Mouse (Mus musculus) mature B cell (primary cell): Measurements from ENCODE around the gene Ephb2.

ENCODE experiments used
- in situ Hi-C: fragments of 300-500 bp; cut with MboI; formaldehyde crosslinking; loops from 2 replicates; pipeline ENCODE4 v1.14.3; 2019

Gene Ephb2

DNA sequence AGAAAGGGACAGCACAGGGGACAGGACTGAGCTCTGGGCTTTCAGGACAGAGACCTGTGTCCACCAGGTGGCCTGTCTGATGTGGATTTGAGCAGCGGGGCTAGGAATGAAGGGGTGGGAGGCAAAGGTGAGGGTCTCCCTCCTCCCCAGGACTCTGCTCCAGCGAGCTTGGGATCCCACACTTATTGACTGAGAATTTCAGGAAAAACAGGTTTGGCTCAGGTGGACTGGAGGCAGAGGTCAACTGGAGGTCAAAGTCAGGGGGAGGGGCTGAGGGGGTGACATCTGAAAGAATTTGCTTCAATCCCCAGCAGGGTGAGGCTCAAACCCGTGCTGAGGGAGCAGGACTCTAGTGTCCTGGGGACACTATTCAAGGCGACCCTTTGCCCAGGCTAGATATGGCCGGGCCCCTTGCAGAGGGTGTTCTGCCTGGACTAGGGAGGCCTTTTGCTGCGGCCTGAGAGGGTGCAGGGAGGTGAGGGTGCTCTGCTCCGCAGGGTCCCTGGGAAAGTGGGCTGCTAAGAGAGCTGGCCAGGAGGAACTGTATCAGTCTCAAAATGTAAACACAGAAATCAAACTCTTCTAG lies 103.2 kb downstream of the Ephb2 start:
- in situ Hi-C loops = no loop called here

DNA sequence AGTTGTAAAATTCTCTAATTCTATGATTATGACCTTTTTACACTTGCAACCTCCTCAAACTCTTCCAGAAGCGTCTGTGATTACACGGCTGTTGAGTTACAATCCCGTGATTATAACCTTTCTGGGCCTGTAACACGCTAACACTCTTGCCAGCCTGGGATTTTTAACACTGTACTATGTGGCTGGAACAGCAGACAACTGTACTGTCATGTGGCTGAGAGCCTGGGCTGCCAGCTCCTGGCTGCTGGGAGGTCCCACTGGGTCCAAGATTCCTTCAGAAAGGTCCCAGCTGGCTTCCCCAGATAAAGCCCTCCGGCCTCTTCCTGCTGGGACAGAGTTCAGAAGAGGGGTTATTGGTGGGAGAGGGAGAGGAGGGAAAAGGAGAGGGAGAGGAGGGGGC lies 104.0 kb downstream of the Ephb2 start:
- in situ Hi-C loops = no loop called here

DNA sequence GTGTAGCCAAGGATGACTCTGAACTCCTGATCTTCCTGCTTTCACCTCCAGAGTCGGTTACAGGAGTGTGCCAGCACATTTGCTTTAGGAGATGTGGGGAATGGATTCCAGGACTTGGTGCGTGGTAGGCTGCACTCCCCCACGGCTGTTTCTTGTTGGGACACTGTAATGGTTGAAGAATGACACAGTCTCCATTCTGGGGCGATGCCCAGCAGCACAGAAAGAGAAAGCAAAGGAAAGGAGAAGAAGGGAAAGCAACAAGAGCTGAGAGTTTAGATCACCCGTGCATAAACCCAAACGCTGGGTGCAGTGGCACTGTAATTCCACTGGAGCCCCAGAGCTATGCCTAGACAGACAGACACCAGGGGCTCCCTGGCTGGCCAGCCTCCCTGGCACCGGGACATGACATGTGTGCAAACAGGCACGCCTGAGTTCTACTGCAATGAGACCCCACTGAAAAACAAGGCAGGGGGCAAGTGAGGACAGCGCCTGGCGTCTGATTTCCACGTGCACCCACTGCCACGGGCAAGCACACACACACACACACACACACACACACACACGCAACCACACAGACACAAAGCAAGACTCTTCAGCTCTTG lies 104.7 kb downstream of the Ephb2 start:
- in situ Hi-C loops = no loop called here

DNA sequence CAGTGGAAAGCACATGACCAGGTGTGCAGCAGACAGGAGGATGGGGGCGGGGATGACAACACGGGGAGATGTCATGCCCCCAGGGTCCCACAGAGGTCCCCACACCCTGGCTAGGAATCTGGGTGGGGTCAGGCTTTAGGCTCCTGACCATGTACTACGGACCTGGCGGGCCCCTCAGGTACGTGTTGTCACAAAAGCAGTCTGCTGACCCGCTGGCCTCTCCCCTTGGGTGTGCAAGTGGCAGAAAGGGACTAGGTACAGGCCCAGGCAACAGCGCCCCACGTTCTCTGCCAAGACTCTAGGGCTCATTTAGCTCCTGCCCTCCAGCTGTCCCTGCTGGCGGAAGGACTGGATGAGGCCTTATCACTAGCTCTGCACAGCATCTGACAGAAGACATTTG lies 105.3 kb downstream of the Ephb2 start:
- in situ Hi-C loops = no loop called here

DNA sequence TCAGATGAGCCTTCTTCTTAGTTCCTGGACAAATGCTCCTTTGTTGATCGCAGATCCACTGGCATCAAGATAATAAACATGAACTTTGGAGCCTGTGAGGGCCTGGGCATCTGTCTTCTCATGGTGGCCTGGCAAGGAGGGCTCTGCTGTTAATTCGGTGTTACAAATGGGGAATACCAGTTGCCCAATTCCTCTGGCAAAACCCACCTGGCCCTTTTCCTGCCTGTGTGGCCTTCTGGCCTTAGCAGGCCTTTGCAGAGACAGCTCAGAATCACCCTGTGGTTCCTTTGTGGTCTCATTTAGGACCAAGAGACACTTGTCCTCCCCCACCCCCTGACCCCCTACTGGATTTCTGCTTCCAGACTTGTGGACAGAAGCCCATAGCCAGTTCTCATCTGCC lies 106.2 kb downstream of the Ephb2 start:
- in situ Hi-C loops = no loop called here

DNA sequence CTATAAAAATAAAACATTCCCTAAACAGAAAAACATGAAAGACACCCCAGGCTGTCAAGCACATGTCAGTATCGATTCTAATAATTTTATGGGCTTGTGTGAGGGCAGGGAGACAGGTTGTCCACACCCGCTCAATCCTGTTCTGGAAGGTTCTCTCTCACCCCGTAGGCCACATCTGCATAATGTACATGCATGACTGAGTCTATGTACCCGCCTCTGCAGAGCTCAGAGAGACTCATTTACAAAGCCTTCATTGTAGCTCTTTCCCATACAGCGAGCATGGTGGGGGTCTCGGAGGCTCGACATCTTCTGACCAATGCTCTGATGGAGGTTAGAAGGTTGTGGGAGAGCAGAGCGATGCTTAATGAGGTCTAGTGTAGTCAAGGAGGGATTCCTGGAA lies 108.8 kb downstream of the Ephb2 start:
- in situ Hi-C loops = no loop called here

DNA sequence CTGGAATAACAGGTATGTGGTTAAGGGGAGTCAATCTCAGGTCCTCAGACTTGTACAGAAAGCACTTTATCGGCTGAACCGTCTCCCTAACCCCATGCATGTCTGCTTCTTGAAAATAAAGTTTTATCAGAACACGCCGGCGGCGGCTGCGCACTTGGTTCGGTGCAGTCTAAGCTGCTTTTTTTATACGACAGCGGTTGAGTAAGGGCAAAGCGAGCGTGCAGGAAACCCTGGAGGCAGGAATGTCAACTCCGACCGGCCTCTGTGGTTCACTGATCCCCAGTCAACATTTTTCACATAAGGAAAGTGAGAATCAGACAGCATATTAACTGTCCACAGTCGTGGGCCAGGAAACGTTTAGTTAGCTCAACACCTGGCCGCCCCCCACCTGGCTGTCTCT lies 111.1 kb downstream of the Ephb2 start:
- in situ Hi-C loops = no loop called here

DNA sequence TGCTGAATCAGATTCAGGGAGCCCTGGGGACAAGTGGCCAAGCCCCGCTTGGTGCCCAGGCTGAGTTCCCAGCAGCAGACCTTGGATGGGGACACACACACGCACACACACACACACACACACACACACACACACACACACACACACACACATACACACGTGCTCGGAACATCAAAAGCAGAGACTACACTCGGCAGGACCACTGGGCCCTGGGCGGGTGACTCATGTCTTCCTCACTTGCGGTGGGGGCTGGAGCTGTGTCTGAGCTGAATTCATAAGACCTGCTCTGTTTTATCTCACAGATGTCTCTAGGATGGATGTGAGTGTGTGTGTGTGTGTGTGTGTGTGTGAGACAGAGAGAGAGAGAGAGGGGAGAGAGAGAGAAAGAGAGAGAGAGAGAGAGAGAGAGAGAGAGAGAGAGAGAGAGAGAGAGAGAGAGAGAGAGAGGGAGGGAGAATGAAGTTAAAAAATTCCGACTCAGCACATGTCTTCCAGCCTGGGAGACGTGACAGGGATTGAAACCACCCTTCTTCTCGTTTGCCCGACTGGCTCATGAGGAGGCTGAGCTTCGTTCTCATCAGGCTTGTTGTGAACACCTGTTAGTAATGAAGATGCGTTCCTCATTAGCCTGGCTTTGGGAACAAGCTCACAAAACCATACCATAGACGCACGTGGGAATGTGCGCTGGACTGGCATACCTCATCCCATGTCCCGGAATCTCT lies 113.3 kb downstream of the Ephb2 start:
- in situ Hi-C loops = no loop called here

DNA sequence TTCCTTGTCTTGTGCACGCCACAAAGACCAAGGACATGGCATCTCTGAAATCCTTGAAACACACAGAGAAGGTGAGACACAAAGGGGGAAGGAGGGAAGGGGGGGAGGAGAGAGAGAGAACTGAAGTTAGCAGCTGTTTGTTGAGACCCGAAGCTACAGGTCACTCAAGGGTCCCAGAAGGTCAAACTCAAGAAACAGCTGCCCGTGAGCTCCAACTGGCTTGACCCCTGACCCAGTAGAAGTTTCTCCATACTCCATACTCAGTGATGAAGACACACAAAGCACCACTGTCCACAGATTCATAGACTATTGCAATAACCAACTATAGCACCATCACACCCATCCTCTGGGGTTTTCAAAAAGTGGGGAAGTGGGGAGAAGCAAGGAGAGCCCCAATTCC lies 113.9 kb downstream of the Ephb2 start:
- in situ Hi-C loops = no loop called here

DNA sequence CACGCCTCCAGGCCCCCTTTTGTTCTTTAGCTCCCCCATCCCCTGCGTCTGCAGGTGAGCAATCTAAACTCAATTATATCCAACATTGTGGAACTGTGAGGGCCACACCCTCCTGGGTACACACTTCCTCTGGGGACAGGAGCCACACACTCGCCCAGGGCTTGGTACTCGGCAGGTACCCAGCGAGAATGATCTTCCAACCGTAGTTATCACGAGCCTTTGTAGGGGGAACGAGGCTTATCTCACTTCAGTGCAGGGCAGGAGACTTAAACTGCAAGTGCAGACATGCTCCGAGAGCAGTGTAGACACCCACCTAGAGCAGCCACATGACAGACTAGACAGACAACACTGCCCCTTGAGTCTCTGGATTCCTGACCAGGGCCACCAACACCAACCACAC lies 115.8 kb downstream of the Ephb2 start:
- in situ Hi-C loops = no loop called here

DNA sequence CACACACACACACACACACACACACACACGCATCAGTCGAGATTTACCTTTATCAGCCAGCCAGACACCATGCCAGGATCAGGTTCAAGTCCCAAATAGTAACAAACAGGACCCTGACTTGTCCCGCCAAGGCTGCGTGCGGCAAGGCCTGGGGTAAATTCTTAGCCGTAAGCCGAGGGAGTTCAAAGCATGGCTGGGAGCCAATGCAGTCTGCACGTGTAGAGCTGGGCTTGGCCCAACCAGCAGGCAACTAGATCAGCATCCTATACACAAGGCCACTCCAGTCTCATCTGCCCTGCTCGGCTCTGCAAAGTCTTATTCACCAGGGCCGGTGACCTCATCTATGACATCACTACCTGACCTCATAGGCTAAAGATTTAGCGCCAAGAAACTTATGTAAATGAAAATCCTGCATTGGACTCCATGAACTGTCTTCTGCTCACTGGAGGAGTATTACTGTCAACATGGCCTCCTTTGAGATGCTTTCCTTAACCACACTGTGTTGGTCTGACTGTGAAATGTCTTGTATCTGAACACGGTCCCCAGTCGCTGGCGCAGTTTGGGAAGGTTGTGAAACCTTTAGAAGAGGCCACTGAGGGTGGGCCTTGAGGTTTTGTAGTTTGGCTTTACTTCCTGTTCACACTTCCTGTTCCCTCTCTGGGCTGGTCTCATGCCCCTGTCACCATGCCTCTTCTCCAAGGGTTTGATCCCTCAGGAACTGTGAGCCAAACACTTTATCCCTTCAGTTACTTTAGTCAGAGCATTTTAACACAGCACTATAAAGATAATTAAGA lies 117.4 kb downstream of the Ephb2 start:
- in situ Hi-C loops = no loop called here

DNA sequence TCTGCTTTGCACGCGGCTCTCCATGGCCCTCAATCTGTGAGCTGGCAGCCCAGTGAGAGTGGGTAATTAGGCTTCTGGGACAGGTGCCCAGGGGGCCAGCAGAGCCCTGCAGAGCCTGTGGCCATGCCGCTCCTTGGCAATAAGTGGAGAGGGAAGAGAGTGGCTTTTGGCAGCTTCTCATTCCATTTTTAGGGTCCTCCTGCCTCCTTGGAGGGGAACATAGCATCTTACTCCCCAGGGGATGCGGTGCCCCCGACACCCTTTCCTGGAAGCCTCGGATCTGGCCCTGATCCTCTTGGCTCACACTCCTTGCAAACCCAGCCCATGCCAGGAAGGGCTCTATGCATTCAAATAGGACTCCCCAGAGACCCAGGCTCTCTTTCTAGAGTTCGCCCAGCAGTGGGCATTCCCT lies 119.2 kb downstream of the Ephb2 start:
- in situ Hi-C loops = no loop called here

DNA sequence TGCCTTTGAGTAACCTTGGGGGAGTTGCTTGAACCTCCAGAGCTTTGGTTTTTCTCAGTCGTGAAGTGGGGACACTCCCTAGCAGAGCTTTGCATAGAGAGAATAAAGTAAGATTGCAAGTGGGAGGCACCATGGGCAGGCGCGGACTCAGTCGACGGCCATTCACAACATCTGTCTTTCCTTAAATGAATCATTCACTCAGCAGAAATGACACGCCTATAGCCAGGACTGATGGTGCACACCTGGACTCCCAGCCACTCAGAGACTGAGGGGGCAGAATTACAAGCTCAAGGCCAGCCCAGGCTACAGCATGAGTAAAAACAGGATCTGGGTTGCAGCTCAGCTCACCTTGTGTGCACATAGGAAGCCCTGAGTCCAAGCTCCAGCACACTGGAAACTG lies 121.3 kb downstream of the Ephb2 start:
- in situ Hi-C loops = no loop called here

DNA sequence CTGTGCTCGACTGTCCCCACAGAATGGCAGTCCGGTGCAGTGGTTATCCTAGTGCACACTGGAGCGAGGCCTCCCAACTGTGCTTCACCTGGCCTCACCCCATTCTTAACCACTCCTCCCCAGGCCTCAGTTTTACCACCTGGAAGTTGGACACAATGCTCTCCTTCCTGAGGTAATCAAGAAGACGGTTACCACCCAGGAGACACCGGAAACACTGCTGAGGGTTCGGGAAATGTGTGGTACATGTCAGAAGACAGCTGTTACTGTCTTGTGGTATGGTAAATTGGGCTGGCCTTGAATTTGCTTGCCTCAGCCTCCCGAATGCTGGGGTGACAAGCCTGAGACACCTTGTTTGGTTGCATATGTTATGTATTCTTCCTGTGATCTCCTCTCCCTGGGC lies 121.9 kb downstream of the Ephb2 start:
- in situ Hi-C loops = no loop called here

DNA sequence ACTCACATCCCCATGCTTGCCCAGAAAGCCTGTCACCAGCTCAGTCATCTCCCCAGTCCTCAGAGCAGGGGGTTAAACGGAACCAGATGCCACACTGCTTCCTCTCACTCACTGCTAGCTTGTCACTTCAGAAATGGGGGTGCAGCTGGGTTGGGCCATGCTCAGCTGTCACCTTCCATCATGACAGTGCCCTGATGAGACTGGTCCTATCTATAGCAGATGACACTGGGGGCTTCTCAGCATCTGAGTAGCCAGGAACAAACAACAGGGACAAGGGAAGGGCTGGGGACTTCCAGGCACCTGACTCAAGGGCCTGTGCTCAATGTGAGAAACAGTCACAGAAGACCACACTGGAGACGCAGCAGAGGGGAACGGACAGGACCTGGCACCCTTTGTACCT lies 122.4 kb downstream of the Ephb2 start:
- in situ Hi-C loops = no loop called here

DNA sequence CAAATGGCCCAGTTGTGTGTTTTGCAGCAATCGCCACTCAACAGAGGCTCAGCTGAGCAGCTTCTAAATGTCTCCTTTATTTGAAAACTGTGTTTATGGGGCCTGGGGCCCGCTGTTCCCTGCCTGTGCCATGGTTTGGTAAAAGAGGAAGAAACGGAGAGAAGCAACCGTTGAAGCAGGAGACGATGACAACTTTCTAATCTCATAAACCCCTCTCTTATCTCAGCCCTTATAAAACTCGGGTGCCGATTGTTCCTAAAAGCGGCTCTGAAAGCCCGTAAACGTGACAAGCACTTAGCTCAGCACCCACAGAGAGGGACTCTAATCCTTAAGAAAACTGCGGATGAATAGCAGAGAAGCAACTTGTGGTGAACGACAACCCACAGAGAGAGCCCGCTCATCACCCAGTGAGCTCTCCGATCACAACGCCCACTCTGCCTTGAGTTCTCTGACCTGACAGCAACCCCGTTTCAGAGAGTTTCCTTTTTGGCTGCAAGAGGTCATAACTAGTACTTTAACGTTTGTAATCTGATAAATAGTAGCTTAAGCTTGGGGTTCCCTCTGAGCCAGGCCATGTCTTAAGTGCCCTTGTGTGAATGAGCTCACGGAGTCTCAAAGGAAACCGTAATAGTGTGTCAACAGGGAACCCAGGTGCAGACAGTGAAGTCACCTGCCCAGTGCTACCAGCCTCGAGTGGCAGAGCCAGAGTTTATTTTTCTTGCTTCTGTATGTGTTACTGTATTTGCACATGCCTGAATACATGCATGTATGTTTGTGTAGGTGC lies 123.6 kb downstream of the Ephb2 start:
- in situ Hi-C loops = no loop called here

DNA sequence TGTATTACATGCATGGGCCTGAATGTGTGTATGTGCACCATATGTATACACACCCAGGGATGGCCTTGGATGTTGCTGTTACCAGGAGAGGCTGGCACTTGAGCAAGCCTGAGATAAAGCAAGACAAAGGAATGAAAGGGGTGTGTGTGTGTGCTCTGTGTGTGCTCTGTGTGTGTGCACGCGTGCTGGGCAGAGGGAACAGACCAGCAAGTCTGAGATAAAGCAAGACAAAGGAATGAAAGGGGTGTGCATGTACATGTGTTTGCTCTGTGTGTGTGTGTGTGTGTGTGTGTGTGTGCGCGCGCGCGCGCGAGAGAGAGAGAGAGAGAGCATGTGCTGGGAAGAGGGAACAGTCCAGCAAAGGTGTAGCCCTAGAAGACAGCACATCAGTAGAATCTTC lies 125.4 kb downstream of the Ephb2 start:
- in situ Hi-C loops = no loop called here

DNA sequence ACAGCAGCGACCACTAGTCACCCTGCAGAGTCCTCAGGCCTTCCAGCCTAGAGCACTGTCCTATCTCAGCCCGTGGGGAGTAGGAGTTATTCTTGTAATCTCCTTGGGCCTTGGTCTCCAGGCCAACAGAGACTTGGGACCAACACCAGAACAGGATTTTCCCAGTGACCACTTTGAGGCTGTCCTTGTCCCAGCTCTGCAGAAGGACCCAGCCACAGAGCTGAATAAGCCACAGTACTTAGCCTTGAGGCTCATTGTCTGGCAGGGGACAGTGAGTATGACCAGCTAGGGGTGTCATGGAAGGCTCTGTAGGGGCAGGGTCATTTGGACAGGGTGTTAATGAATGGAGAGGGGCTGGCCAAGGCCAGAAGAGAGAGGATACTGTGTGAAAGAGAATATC lies 126.8 kb downstream of the Ephb2 start:
- in situ Hi-C loops = no loop called here

DNA sequence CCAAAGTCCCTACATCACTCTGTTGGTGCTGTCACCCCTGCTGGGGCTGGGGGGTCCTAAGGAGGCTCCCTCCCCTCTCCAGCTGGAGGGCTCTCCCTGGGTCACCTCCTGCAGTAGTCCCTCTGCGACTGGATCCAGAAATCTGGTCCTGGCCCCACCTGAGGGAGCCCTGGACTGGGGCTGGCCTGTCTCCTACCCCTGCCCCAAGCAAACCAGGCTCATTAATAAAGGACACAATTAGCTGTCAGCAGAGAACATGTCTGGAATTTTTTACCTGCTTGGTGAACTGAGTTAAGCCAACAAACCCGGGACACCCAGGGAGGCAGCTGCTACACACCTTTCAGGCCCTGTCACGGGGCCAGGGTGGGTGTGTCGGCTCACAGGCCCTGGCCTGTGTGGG lies 129.1 kb downstream of the Ephb2 start:
- in situ Hi-C loops = no loop called here

DNA sequence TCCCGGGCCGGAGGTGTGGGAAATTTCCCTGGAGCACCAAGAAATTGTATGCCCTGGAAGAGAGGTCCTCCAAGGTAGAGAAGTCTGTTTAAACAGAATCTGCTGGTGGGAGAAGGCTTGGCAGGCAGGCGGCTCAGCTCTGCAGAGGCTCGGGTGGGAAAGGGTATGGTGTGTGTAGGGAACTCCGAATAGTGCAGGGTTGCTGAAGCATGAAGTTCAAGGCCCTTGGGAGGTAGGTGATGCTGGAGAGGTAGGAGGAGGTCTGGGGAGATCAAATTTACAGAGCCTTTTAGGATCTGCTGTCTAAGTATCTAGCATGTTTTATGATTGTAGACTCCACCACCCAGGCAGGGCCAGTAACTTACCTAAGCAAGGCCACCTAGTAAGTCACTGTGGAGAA lies 130.7 kb downstream of the Ephb2 start:
- in situ Hi-C loops = no loop called here

DNA sequence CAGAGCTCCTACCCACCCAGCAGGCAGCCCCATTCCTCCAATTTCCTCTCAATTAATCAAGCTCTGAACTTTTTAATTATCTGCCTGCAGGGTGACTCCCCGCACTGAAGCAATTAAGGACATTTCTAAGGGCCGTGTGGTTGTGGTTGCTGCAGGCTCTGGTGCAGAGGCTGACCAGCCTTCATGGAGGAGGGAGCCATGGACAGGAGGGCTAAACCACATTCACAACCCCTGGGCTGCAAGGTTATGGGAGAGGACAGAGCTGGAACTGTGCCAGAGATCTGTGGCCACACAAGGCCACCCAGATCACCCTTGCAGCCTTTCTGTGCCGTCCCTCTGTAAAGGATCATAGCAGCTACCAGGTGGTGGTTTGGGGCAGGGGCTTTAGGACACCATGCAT lies 131.2 kb downstream of the Ephb2 start:
- in situ Hi-C loops = no loop called here

DNA sequence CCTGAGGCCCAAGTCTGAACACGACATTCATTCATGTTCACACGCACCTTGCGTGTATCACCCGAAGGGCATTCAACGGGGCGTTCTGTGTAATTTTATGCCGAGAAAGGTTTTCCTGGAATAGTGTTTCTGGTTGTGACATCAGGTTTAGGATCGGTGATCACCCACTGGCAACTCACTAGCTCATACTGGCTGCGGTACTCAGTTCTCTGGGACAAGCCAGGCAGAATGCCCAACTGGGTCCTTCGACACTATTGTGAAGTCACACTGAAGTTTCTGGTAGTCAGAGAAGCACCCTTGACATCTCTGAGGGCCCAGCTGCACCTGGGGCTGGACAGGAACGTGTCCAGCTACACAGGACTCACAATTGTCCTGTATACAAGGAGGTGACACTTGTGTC lies 132.4 kb downstream of the Ephb2 start:
- in situ Hi-C loops = no loop called here
